Mouse (Mus musculus) ES-E14 (cell line): ENCODE results near the gene Ackr4. TPM values are rescaled to one million over a fixed set of nuclear protein-coding genes. Genes with fewer than 3 reads are reported as not detected.

ENCODE experiments used
- DNase-seq: peaks from one replicate; pipeline ENCODE4 v3.0.0-alpha.2; 2013; ENCODE audit warnings: low read depth, low spot score
- H3K27ac ChIP-seq: 2 replicates; pipeline ENCODE4 v1.5.1; 2012; ENCODE audit warnings: low read depth, mild to moderate bottlenecking, low read length, moderate library complexity, mixed read lengths; ENCODE audit not compliant: poor library complexity, insufficient read depth, severe bottlenecking
- H3K36me3 ChIP-seq: 2 replicates; pipeline ENCODE4 v1.6.1; 2012; ENCODE audit warnings: mild to moderate bottlenecking, low read length, moderate library complexity, mixed read lengths; ENCODE audit not compliant: control insufficient read depth, poor library complexity, insufficient read depth, severe bottlenecking
- H3K4me1 ChIP-seq, 2 experiments: fragments of 150-350 bp in 1 of 2; sonication (generic) in 1 of 2; 2 replicates each; pipeline ENCODE4 v1.6.1; 2012; ENCODE audit warnings: low read length in 2 of 2, mild to moderate bottlenecking in 1 of 2, mixed read lengths in 1 of 2; ENCODE audit not compliant: control insufficient read depth in 2 of 2, insufficient read depth in 2 of 2, poor library complexity in 1 of 2
- H3K4me3 ChIP-seq, 2 experiments: fragments of 150-350 bp in 1 of 2; sonication (generic) in 1 of 2; 2 replicates each; pipeline ENCODE4 v1.5.1; 2012; ENCODE audit warnings: low read length in 2 of 2, low read depth in 1 of 2, mild to moderate bottlenecking in 1 of 2, mixed read lengths in 1 of 2; ENCODE audit not compliant: insufficient read depth in 1 of 2, poor library complexity in 1 of 2, severe bottlenecking in 1 of 2
- H3K9ac ChIP-seq: 2 replicates; pipeline ENCODE4 v1.6.1; 2012; ENCODE audit warnings: low read depth, mild to moderate bottlenecking, low read length, mixed read lengths; ENCODE audit not compliant: poor library complexity, insufficient read depth, severe bottlenecking
- H3K9me3 ChIP-seq: fragments of 150-350 bp; sonication (generic); 2 replicates; pipeline ENCODE4 v1.6.1; 2012; ENCODE audit warnings: low read depth, mild to moderate bottlenecking, low read length; ENCODE audit not compliant: control insufficient read depth, insufficient read depth
- CHD2 ChIP-seq: IDR thresholded peaks from 2 replicates; pipeline ENCODE4 v1.6.1; 2014; ENCODE audit warnings: mild to moderate bottlenecking, low read depth, low read length, inconsistent platforms
- HCFC1 ChIP-seq: IDR thresholded peaks from 2 replicates; pipeline ENCODE4 v1.6.1; 2012; ENCODE audit warnings: low read length, inconsistent platforms, borderline replicate concordance; ENCODE audit not compliant: insufficient read depth
- MAFK ChIP-seq: IDR thresholded peaks from 2 replicates; pipeline ENCODE4 v1.6.1; 2014; ENCODE audit warnings: mild to moderate bottlenecking, low read depth, low read length, inconsistent platforms; ENCODE audit not compliant: insufficient read depth
- ZC3H11A ChIP-seq: IDR thresholded peaks from 2 replicates; pipeline ENCODE4 v1.6.1; 2012; ENCODE audit warnings: low read depth, mild to moderate bottlenecking, inconsistent platforms, low read length, borderline replicate concordance
- ZNF384 ChIP-seq: IDR thresholded peaks from 2 replicates; pipeline ENCODE4 v1.6.1; 2012; ENCODE audit warnings: low read depth, low read length, inconsistent platforms
- in situ Hi-C, 2 experiments: fragments of 600-800 bp; cut with MboI; formaldehyde crosslinking; loops; one replicate each; pipeline ENCODE4 v1.15.1; 2025; ENCODE audit warnings: low sequenced_read_pairs in 2 of 2, inconsistent platforms in 1 of 2; ENCODE audit not compliant: unreplicated experiment in 2 of 2
- total RNA-seq: library from RNA; depleted of rRNA; stranded (reverse); fragments of 300-350 nt; gene quantifications from 2 replicates; pipeline ENCODE4 v1.2.3, GENCODE M21; 2012; rRNA removed

The Ackr4 gene
- 1.1 and 1.3 TPM in 2 replicates for total RNA-seq

DNA sequence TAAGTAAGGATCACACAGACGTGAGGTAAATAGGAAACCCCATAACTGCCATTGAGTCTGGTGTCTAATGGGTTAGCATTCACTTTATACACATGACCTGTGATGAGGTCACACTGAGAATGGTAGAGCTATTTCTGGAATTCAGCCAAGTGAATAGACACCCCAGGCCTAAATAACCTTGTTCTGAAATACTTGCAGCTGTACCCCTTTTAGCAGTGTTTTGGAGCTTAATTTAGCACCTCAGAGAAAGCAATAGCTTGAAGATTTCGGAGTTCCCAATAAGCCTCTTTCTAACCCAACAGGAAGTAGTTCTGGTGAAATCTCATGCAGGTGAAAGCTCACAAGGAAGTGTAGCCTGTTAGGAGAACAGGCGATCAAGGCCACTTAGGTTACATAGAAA lies at the start of gene Ackr4:
TSS of gene Ackr4 (minus strand) at position 101 of the 400 bp plus-strand sequence.
- no peak within 1 kb of the TSS for H3K27ac ChIP-seq
- in situ Hi-C loops = no loop called here
- no peak within 1 kb of the TSS for H3K4me3 ChIP-seq
- TF ChIP-seq ZC3H11A = no peak
- no peak for TF ChIP-seq HCFC1
- no peak for TF ChIP-seq MAFK
- TF ChIP-seq ZNF384 = no peak
- TF ChIP-seq CHD2 = no peak
- no peaks in the 10 kb centered on the region for H3K9me3 ChIP-seq
- peaks cover 0 to 6% of the 10 kb centered on the region in 2 experiments; a peak in 1 of 4 replicates for H3K4me1 ChIP-seq
- H3K9ac ChIP-seq = no peak within 1 kb of the TSS
- H3K36me3 ChIP-seq = no peaks in the 10 kb centered on the region; the same call in 1 of the 2 replicates
- DNase-seq = no peak

DNA sequence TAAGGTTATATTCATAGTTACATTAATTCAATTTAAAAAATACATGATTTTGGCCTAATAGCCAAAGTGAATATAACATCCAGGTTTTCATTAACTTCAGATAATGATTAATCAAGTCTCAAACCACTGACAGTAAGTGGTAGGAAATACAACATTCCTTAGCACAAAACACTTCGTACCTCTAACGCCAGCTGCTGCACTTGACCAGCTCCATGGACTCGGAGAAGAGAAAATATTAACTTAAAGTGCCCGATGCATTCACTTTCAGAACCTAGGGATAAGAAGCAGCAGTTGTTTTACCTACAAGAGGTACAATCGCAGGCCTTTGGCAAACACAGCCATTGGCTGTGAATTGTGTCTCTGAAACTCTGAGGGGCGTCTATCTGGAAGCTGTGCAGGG lies 45.6 kb upstream of the Ackr4 start:
- in situ Hi-C loops = no loop called here
- H3K36me3 ChIP-seq = peaks cover 37% of the 10 kb centered on the region
- TF ChIP-seq MAFK = no peak
- TF ChIP-seq ZNF384 = no peak

DNA sequence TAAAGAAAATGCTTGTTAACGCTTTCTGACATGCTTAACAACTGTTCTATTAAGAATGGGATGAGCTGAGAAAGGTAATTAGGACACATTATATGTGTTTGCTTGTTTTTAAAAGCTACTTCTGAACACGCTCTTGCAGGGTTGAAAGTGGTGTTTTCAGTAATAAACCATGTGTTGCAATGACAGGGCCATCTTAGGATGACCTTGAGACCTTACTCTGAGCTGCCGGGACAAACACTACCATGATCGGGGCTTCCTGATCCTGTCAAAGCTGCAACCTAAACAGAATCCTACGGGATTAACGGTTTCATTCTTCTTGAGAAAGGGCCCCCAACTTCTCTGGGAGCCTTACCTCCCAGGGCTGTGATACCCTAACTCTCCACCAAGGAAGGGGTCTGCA lies 44.9 kb upstream of the Ackr4 start:
- TF ChIP-seq ZC3H11A (no peak), ZNF384 (no peak), CHD2 (no peak), MAFK (no peak), HCFC1 (no peak)
- no peaks in the 10 kb centered on the region for H3K9me3 ChIP-seq

More for the DNA sequence above, 45.6 kb upstream of the Ackr4 start:
- Histone ChIP-seq H3K4me3 (no peak overlapping the region), H3K27ac (no peak overlapping the region), H3K4me1 (no peaks in the 10 kb centered on the region), H3K9me3 (no peaks in the 10 kb centered on the region), H3K9ac (no peak overlapping the region)
- DNase-seq = no peak

DNA sequence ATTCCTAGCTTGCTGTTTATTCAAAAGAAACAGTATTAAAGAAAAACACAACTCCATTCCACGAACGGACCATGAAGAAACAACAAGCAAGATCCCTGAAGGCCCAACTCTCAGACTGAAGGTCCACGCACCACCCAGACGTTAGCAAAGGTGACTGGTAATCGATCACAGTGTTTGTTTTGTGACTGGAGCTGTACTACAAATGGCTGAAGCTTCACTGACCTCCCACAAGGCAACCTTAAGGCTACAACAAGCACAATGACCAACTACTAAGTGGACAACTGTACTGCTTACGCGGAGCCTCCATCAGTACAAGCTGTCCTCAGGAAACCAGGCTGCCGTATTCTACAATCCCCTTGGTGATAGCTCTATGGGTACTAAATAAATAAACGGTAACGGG lies 43.3 kb upstream of the Ackr4 start:
- Histone ChIP-seq H3K4me1 (no peaks in the 10 kb centered on the region), H3K9me3 (no peaks in the 10 kb centered on the region), H3K9ac (no peak overlapping the region), H3K4me3 (no peak overlapping the region), H3K27ac (no peak overlapping the region), H3K36me3 (peaks cover 44% of the 10 kb centered on the region)
- in situ Hi-C loops = no loop called here
- TF ChIP-seq CHD2 (no peak), ZC3H11A (no peak), ZNF384 (no peak), MAFK (no peak), HCFC1 (no peak)
- no peak for DNase-seq

More for the DNA sequence above, 44.9 kb upstream of the Ackr4 start:
- Histone ChIP-seq H3K4me3 (no peak overlapping the region), H3K4me1 (no peaks in the 10 kb centered on the region), H3K36me3 (peaks cover 41% of the 10 kb centered on the region), H3K9ac (no peak overlapping the region), H3K27ac (no peak overlapping the region)
- DNase-seq = no peak
- in situ Hi-C loops = no loop called here

DNA sequence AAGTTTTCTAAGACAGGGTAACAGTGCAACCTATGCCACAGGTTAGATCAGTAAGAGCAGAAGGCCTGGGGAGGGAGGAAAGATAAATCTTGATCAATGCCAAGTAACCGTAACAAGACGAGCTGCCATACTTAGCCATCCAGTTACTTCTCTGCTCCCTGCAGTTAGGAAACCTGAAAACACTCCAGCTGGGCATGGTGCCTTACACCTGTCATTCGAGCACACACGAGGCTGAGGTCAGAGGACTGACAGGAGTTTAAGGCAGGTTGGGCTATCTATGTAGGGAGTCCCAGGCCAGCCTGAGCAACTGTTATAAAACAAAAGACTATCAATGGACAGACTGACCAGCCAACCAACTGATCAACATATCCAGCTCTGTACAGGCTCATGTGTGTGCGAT lies 39.2 kb upstream of the Ackr4 start:
- no peak for DNase-seq
- no peak overlapping the region for H3K27ac ChIP-seq

More for the DNA sequence above, 39.2 kb upstream of the Ackr4 start:
- Histone ChIP-seq H3K36me3 (peaks cover 56% of the 10 kb centered on the region), H3K4me3 (no peak overlapping the region), H3K9me3 (no peaks in the 10 kb centered on the region), H3K9ac (no peak overlapping the region), H3K4me1 (no peaks in the 10 kb centered on the region)
- TF ChIP-seq MAFK (no peak), ZNF384 (no peak), HCFC1 (no peak), ZC3H11A (no peak), CHD2 (no peak)
- in situ Hi-C loops = no loop called here
